Mouse (Mus musculus) kidney, adult 2 months (tissue): ENCODE measurements around the gene Atp6v0c.
A peak's percentile ranks its signal among the peaks of the same experiment; 100 is the strongest.

Source experiments
- CTCF ChIP-seq: fragments of 200-500 bp; conservative IDR thresholded peaks from 2 replicates; pipeline ENCODE4 v1.5.1; 2011; ENCODE audit warnings: low read depth, mild to moderate bottlenecking, control low read depth, low read length, moderate library complexity, mixed read lengths; ENCODE audit not compliant: insufficient read depth, insufficient read length
- POLR2A ChIP-seq: fragments of 200-500 bp; IDR thresholded peaks from one replicate; pipeline ENCODE4 v1.6.1; 2011; ENCODE audit warnings: low read depth, low read length, control low read depth

DNA sequence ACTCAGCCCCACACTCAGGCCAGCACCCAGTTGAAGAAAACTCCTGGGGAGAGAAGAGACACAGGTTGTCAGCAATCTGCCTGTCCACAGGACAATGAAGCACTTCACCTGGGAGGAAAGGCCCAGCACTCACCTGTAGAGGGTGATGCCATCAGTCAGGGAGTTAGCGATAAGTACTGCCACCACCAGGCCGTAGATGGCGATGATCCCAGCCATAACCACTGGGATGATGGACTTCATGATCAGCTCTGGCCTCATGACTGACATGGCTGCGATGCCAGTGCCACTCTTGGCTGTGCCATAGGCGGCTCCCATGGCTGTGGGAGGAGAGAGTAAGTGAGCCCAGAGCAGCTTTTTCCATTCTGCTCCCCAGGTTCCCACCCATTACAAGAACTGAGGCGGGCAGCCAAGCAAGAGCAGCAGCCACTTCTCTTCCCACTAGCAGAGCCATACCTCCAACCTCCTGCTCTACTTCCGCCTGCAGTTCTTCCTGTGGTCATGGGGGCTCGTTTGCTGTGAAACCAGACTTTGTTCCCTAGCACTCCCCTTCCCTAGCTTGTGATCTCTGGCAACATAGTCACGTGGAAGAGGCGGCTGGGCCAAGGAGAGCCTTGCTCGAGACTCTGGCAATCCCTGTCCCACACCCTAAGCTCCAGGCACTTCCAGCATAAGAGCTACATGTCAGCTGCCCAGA is 4.8 kb downstream of the Atp6v0c start:
- TF ChIP-seq CTCF (0 out of 2 replicates have a peak, but pooled peaks have one; percentile 5), POLR2A (no peak)
